Mouse (Mus musculus) kidney, adult 2 months (tissue): ENCODE data around the gene Lrtm2. TPM values are rescaled to one million over a fixed set of nuclear protein-coding genes. Genes with fewer than 3 reads are reported as not detected.

Source experiments
- DNase-seq: peaks from one replicate; pipeline ENCODE4 v3.0.0; 2021
- H3K27ac ChIP-seq: fragments of 200-500 bp; 2 replicates; pipeline ENCODE4 v1.5.1; 2012; ENCODE audit warnings: low read depth, low read length, control low read depth, inconsistent platforms; ENCODE audit not compliant: insufficient read depth
- H3K27me3 ChIP-seq: fragments of 200-500 bp; replicated peaks from 2 replicates; pipeline ENCODE4 v1.6.1; 2012; ENCODE audit warnings: mild to moderate bottlenecking, moderate library complexity, low read length, inconsistent platforms; ENCODE audit not compliant: control insufficient read depth, insufficient read depth
- H3K36me3 ChIP-seq: fragments of 200-500 bp; 2 replicates; pipeline ENCODE4 v1.6.1; 2012; ENCODE audit warnings: mild to moderate bottlenecking, moderate library complexity, low read length, inconsistent platforms; ENCODE audit not compliant: control insufficient read depth, insufficient read depth
- H3K4me1 ChIP-seq: fragments of 200-500 bp; 2 replicates; pipeline ENCODE4 v1.6.1; 2011; ENCODE audit warnings: low read length; ENCODE audit not compliant: control insufficient read depth, insufficient read depth
- H3K4me3 ChIP-seq: fragments of 200-500 bp; 2 replicates; pipeline ENCODE4 v1.5.1; 2011; ENCODE audit warnings: mild to moderate bottlenecking, low read depth, low read length, control low read depth; ENCODE audit not compliant: insufficient read depth
- CTCF ChIP-seq: fragments of 200-500 bp; conservative IDR thresholded peaks from 2 replicates; pipeline ENCODE4 v1.5.1; 2011; ENCODE audit warnings: low read depth, mild to moderate bottlenecking, control low read depth, low read length, moderate library complexity, mixed read lengths; ENCODE audit not compliant: insufficient read depth, insufficient read length
- POLR2A ChIP-seq: fragments of 200-500 bp; IDR thresholded peaks from one replicate; pipeline ENCODE4 v1.6.1; 2011; ENCODE audit warnings: low read depth, low read length, control low read depth
- WGBS: fragments of 180-500 bp; shearing (Covaris S2); methylation state at CpG from one replicate; pipeline ENCODE4 v1.1.7; 2018; 5-methylcytosine and 5-hydroxymethylcytosine counted together
- polyA plus RNA-seq: library from polyadenylated mRNA; depleted of rRNA; stranded (reverse); fragments of >200 nt; gene quantifications from 2 replicates; pipeline ENCODE4 v1.2.3, GENCODE M21; 2012

Gene Lrtm2
- polyA plus RNA-seq, 1 experiment, result 3.0 TPM

- peak; percentile 65 for DNase-seq
- Histone ChIP-seq H3K4me3 (no peak overlapping the region), H3K4me1 (peaks cover 3% of the 10 kb centered on the region; the same call in 1 of the 2 replicates), H3K27me3 (no peaks in the 10 kb centered on the region), H3K27ac (no peak overlapping the region), H3K36me3 (no peaks in the 10 kb centered on the region)
- WGBS, result 18% methylated on average over 11 of the region's 11 CpGs
- no peak for TF ChIP-seq POLR2A
- no peak for TF ChIP-seq CTCF
These were observed 1.9 kb downstream of the Lrtm2 start for GRCm38 (mm10) chr6:119328521-119329115.

GRCm38 (mm10) chr6:119326541-119326940, 4.0 kb downstream of the Lrtm2 start:
- H3K36me3 ChIP-seq, result no peaks in the 10 kb centered on the region
- 48% methylated on average over 7 of the region's 7 CpGs for WGBS
- TF ChIP-seq CTCF (no peak), POLR2A (no peak)
- no peak overlapping the region for H3K4me3 ChIP-seq
- H3K27me3 ChIP-seq, result no peaks in the 10 kb centered on the region
- no peak overlapping the region for H3K27ac ChIP-seq
- no peak for DNase-seq
- 0 out of 2 replicates have a peak, but pooled peaks cover 3% of the 10 kb centered on the region for H3K4me1 ChIP-seq

GRCm38 (mm10) chr6:119325978-119326377, 4.6 kb downstream of the Lrtm2 start:
- Histone ChIP-seq H3K27ac (no peak overlapping the region), H3K4me1 (0 out of 2 replicates have a peak, but pooled peaks cover 3% of the 10 kb centered on the region), H3K4me3 (no peak overlapping the region), H3K36me3 (no peaks in the 10 kb centered on the region), H3K27me3 (no peaks in the 10 kb centered on the region)
- TF ChIP-seq CTCF (no peak), POLR2A (no peak)
- 82% methylated on average over 6 of the region's 6 CpGs for WGBS
- DNase-seq, result no peak

GRCm38 (mm10) chr6:119324776-119325175, 5.8 kb downstream of the Lrtm2 start:
- no peaks in the 10 kb centered on the region for H3K27me3 ChIP-seq
- TF ChIP-seq POLR2A (no peak), CTCF (no peak)
- no peak overlapping the region for H3K27ac ChIP-seq
- H3K4me3 ChIP-seq, result no peak overlapping the region
- DNase-seq, result no peak
- H3K4me1 ChIP-seq, result no peaks in the 10 kb centered on the region
- 62% methylated on average over 10 of the region's 10 CpGs for WGBS
- H3K36me3 ChIP-seq, result no peaks in the 10 kb centered on the region

GRCm38 (mm10) chr6:119321752-119322151, 8.8 kb downstream of the Lrtm2 start:
- no peak for DNase-seq
- TF ChIP-seq CTCF (no peak), POLR2A (no peak)
- WGBS, result 69% methylated on average over 7 of the region's 7 CpGs

GRCm38 (mm10) chr6:119320481-119320880, 10.1 kb downstream of the Lrtm2 start:
- H3K4me3 ChIP-seq, result no peak overlapping the region
- H3K36me3 ChIP-seq, result no peaks in the 10 kb centered on the region
- TF ChIP-seq POLR2A, result no peak
- TF ChIP-seq CTCF, result no peak
- H3K27ac ChIP-seq, result no peak overlapping the region
- no peaks in the 10 kb centered on the region for H3K4me1 ChIP-seq
- no peaks in the 10 kb centered on the region for H3K27me3 ChIP-seq
- peak; percentile 40 for DNase-seq
- WGBS, result 27% methylated on average over 16 of the region's 16 CpGs

More at GRCm38 (mm10) chr6:119321752-119322151, 8.8 kb downstream of the Lrtm2 start:
- Histone ChIP-seq H3K36me3 (no peaks in the 10 kb centered on the region), H3K27ac (no peak overlapping the region), H3K27me3 (no peaks in the 10 kb centered on the region), H3K4me3 (no peak overlapping the region), H3K4me1 (no peaks in the 10 kb centered on the region)

- 85% methylated on average over 2 of the region's 2 CpGs for WGBS
- TF ChIP-seq CTCF, result no peak
- TF ChIP-seq POLR2A, result no peak
- no peaks in the 10 kb centered on the region for H3K4me1 ChIP-seq
- no peak for DNase-seq
- H3K27me3 ChIP-seq, result no peaks in the 10 kb centered on the region
- H3K4me3 ChIP-seq, result no peak overlapping the region
- no peak overlapping the region for H3K27ac ChIP-seq
- H3K36me3 ChIP-seq, result no peaks in the 10 kb centered on the region
These were observed 11.2 kb downstream of the Lrtm2 start for GRCm38 (mm10) chr6:119319358-119319757.
